Mouse (Mus musculus) MEL (cell line): ENCODE results near the gene Gstt2. TPM values are rescaled to one million over a fixed set of nuclear protein-coding genes. Genes with fewer than 3 reads are reported as not detected.

ENCODE experiments used
- DNase-seq: peaks from one replicate; pipeline ENCODE4 v3.0.0; 2011; ENCODE audit warnings: low read depth, low spot score
- H3K27ac ChIP-seq: 2 replicates; pipeline ENCODE4 v1.5.1; 2012; ENCODE audit warnings: low read depth, mild to moderate bottlenecking, control low read depth, low read length, moderate library complexity; ENCODE audit not compliant: control insufficient read depth
- H3K27me3 ChIP-seq, 2 experiments: fragments of 150-350 bp in 1 of 2; sonication (generic) in 1 of 2; 2 replicates each; pipeline ENCODE4 v1.6.1; 2012; ENCODE audit warnings: low read length in 2 of 2, mild to moderate bottlenecking in 2 of 2, improper control_type of control experiment in 1 of 2, moderate library complexity in 1 of 2; ENCODE audit not compliant: insufficient read depth in 2 of 2, control insufficient read depth in 1 of 2
- H3K36me3 ChIP-seq, 2 experiments: 2 replicates each; pipeline ENCODE4 v1.6.1; 2012 to 2014; ENCODE audit warnings: low read length in 2 of 2, improper control_type of control experiment in 1 of 2, inconsistent platforms in 1 of 2, mild to moderate bottlenecking in 1 of 2; ENCODE audit not compliant: insufficient read depth in 2 of 2, control insufficient read depth in 1 of 2
- H3K4me1 ChIP-seq, 2 experiments: fragments of 150-350 bp in 1 of 2; sonication (generic) in 1 of 2; 2 replicates each; pipeline ENCODE4 v1.6.1; 2012; ENCODE audit warnings: low read length in 2 of 2, improper control_type of control experiment in 1 of 2, mild to moderate bottlenecking in 1 of 2; ENCODE audit not compliant: insufficient read depth in 2 of 2, control insufficient read depth in 1 of 2
- H3K4me3 ChIP-seq, 2 experiments: fragments of 150-350 bp in 1 of 2; sonication (generic) in 1 of 2; 2 replicates each; pipeline ENCODE4 v1.5.1; 2012; ENCODE audit warnings: low read depth in 2 of 2, low read length in 2 of 2, mild to moderate bottlenecking in 2 of 2, moderate library complexity in 2 of 2, control low read depth in 1 of 2, improper control_type of control experiment in 1 of 2; ENCODE audit not compliant: control insufficient read depth in 1 of 2, insufficient read depth in 1 of 2
- H3K79me2 ChIP-seq: 2 replicates; pipeline ENCODE4 v1.6.1; 2012; ENCODE audit warnings: mild to moderate bottlenecking, low read length, moderate library complexity; ENCODE audit not compliant: control insufficient read depth, poor library complexity, insufficient read depth
- H3K9ac ChIP-seq: 2 replicates; pipeline ENCODE4 v1.6.1; 2012; ENCODE audit warnings: low read depth, mild to moderate bottlenecking, control low read depth, low read length, moderate library complexity; ENCODE audit not compliant: control insufficient read depth, poor library complexity, severe bottlenecking
- H3K9me3 ChIP-seq: fragments of 150-350 bp; sonication (generic); replicated peaks from 2 replicates; pipeline ENCODE4 v1.6.1; 2012; ENCODE audit warnings: mild to moderate bottlenecking, low read length, improper control_type of control experiment, moderate library complexity; ENCODE audit not compliant: insufficient read depth
- CHD2 ChIP-seq: IDR thresholded peaks from 2 replicates; pipeline ENCODE4 v1.6.1; 2011; ENCODE audit warnings: low read length, improper control_type of control experiment
- CTCF ChIP-seq, 3 experiments: IDR thresholded peaks in 2 of 3; conservative IDR thresholded peaks in 1 of 3; 2 replicates each; pipeline ENCODE4 v1.5.1; 2011 to 2012; ENCODE audit warnings: low read length in 3 of 3, low read depth in 2 of 3, mild to moderate bottlenecking in 2 of 3, improper control_type of control experiment in 1 of 3, inconsistent platforms in 1 of 3, mixed read lengths in 1 of 3, moderate library complexity in 1 of 3; ENCODE audit not compliant: control insufficient read depth in 1 of 3, insufficient read depth in 1 of 3, poor library complexity in 1 of 3, severe bottlenecking in 1 of 3
- ETS1 ChIP-seq: IDR thresholded peaks from 2 replicates; pipeline ENCODE4 v1.6.1; 2012; ENCODE audit warnings: low read depth, mild to moderate bottlenecking, inconsistent platforms, low read length, improper control_type of control experiment, moderate library complexity
- JUND ChIP-seq: IDR thresholded peaks from 2 replicates; pipeline ENCODE4 v1.6.1; 2011; ENCODE audit warnings: low read depth, mild to moderate bottlenecking, improper control_type of control experiment, low read length
- KAT2A ChIP-seq: conservative IDR thresholded peaks from 2 replicates; pipeline ENCODE4 v1.6.1; 2012; ENCODE audit warnings: low read depth, low read length, improper control_type of control experiment, inconsistent platforms
- MAZ ChIP-seq: IDR thresholded peaks from 2 replicates; pipeline ENCODE4 v1.6.1; 2012; ENCODE audit warnings: low read depth, mild to moderate bottlenecking, inconsistent platforms, low read length, improper control_type of control experiment
- MYB ChIP-seq: IDR thresholded peaks from 2 replicates; pipeline ENCODE4 v1.6.1; 2011; ENCODE audit warnings: mild to moderate bottlenecking, low read depth, low read length, improper control_type of control experiment
- NRF1 ChIP-seq: IDR thresholded peaks from 2 replicates; pipeline ENCODE4 v1.6.1; 2014; ENCODE audit warnings: low read depth, mild to moderate bottlenecking, inconsistent platforms, low read length, improper control_type of control experiment, moderate library complexity; ENCODE audit not compliant: poor library complexity, insufficient read depth, severe bottlenecking
- POLR2A ChIP-seq, 2 experiments: IDR thresholded peaks; 2 replicates each; pipeline ENCODE4 v1.6.1; 2011 to 2012; ENCODE audit warnings: low read length in 2 of 2, mild to moderate bottlenecking in 2 of 2, control low read depth in 1 of 2, improper control_type of control experiment in 1 of 2, low read depth in 1 of 2, moderate library complexity in 1 of 2; ENCODE audit not compliant: control insufficient read depth in 1 of 2, insufficient read depth in 1 of 2, poor library complexity in 1 of 2
- RAD21 ChIP-seq: IDR thresholded peaks from 2 replicates; pipeline ENCODE4 v1.6.1; 2011; ENCODE audit warnings: mild to moderate bottlenecking, low read depth, low read length, improper control_type of control experiment
- SIN3A ChIP-seq: IDR thresholded peaks from 2 replicates; pipeline ENCODE4 v1.6.1; 2012; ENCODE audit warnings: low read length, improper control_type of control experiment, inconsistent platforms
- SMC3 ChIP-seq: IDR thresholded peaks from 2 replicates; pipeline ENCODE4 v1.6.1; 2011; ENCODE audit warnings: low read depth, low read length, improper control_type of control experiment
- TAL1 ChIP-seq: IDR thresholded peaks from 2 replicates; pipeline ENCODE4 v1.6.1; 2012; ENCODE audit warnings: mild to moderate bottlenecking, inconsistent platforms, low read length, moderate library complexity, mixed read lengths
- UBTF ChIP-seq: IDR thresholded peaks from 2 replicates; pipeline ENCODE4 v1.6.1; 2012; ENCODE audit warnings: low read depth, mild to moderate bottlenecking, inconsistent platforms, low read length, improper control_type of control experiment, moderate library complexity, borderline replicate concordance; ENCODE audit not compliant: insufficient read depth
- USF2 ChIP-seq, 2 experiments: IDR thresholded peaks; 2 replicates each; pipeline ENCODE4 v1.6.1; 2011 to 2012; ENCODE audit warnings: improper control_type of control experiment in 2 of 2, low read length in 2 of 2, borderline replicate concordance in 1 of 2, inconsistent platforms in 1 of 2, low read depth in 1 of 2, mild to moderate bottlenecking in 1 of 2; ENCODE audit not compliant: insufficient read depth in 1 of 2
- ZC3H11A ChIP-seq: IDR thresholded peaks from 2 replicates; pipeline ENCODE4 v1.6.1; 2012; ENCODE audit warnings: low read depth, mild to moderate bottlenecking, inconsistent platforms, low read length, improper control_type of control experiment
- ZNF384 ChIP-seq: IDR thresholded peaks from 2 replicates; pipeline ENCODE4 v1.6.1; 2012; ENCODE audit warnings: low read depth, mild to moderate bottlenecking, inconsistent platforms, low read length, improper control_type of control experiment
- polyA plus RNA-seq, 2 experiments: library from polyadenylated mRNA; stranded (reverse) in 1 of 2; unstranded in 1 of 2; fragments of >175 nt in 1 of 2; fragments of >200 nt in 1 of 2; gene quantifications; 2 replicates each; pipeline versions ENCODE4 v1.2.1 to v1.2.4; 2012; ENCODE audit warnings: low replicate concordance in 2 of 2, low read depth in 1 of 2; ENCODE audit not compliant: insufficient read length in 2 of 2, insufficient read depth in 1 of 2, missing spikeins in 1 of 2
- total RNA-seq: library from RNA; depleted of rRNA; stranded (reverse); fragments of 300-350 nt; gene quantifications from 2 replicates; pipeline ENCODE4 v1.2.3, GENCODE M21; 2012

Gstt2 gene
- total and polyA plus RNA-seq, 3 experiments: 4.3 to 10.9 TPM; not detected in 1

GRCm38 (mm10) chr10:75789841-75790240 lies 47.4 kb downstream of the Gstt2 start:
- DNase-seq: no peak
- H3K36me3 ChIP-seq: no peaks in the 10 kb centered on the region
- H3K27ac ChIP-seq: no peak overlapping the region
- TF ChIP-seq POLR2A (IDR thresholded peaks at IDR 0.05; ENCODE audit: control insufficient read depth in 1 of 2, insufficient read depth in 1 of 2, low read depth in 1 of 2, low read length in 2 of 2, poor library complexity in 1 of 2) (no peak), SIN3A (no peak), TAL1 (no peak), ZNF384 (no peak), MYB (no peak), CHD2 (no peak), JUND (no peak), SMC3 (no peak), USF2 (IDR thresholded peaks at IDR 0.05; ENCODE audit: borderline replicate concordance in 1 of 2, insufficient read depth in 1 of 2, low read depth in 1 of 2, low read length in 2 of 2) (no peak), NRF1 (no peak), RAD21 (no peak), ZC3H11A (no peak)
- no peaks in the 10 kb centered on the region for H3K79me2 ChIP-seq
- peaks cover 0 to 4% of the 10 kb centered on the region in 2 experiments; a peak in 1 of 4 replicates for H3K4me1 ChIP-seq
- no peaks in the 10 kb centered on the region for H3K9me3 ChIP-seq
- peaks cover 3% of the 10 kb centered on the region in 2 experiments; a peak in 3 of 4 replicates for H3K27me3 ChIP-seq
- H3K4me3 ChIP-seq: no peak overlapping the region
- H3K9ac ChIP-seq: no peak overlapping the region

- no peaks in the 10 kb centered on the region for H3K36me3 ChIP-seq
- H3K4me3 ChIP-seq: no peak overlapping the region
- DNase-seq: no peak
- H3K79me2 ChIP-seq: no peaks in the 10 kb centered on the region
- no peaks in the 10 kb centered on the region for H3K9me3 ChIP-seq
- H3K4me1 ChIP-seq: peaks cover 0 to under 1% of the 10 kb centered on the region in 2 experiments; a peak in 1 of 4 replicates
- H3K27me3 ChIP-seq: peaks cover 3% of the 10 kb centered on the region in 2 experiments; a peak in 3 of 4 replicates
- H3K9ac ChIP-seq: no peak overlapping the region
- H3K27ac ChIP-seq: no peak overlapping the region
- TF ChIP-seq ZC3H11A: no peak
Measured at GRCm38 (mm10) chr10:75789081-75789735, 48.0 kb downstream of the Gstt2 start.

GRCm38 (mm10) chr10:75788277-75788676 lies 48.9 kb downstream of the Gstt2 start:
- Histone ChIP-seq H3K27me3 (peaks cover 3% of the 10 kb centered on the region in 2 experiments; a peak in 3 of 4 replicates), H3K9ac (no peak overlapping the region), H3K27ac (no peak overlapping the region), H3K4me3 (no peak overlapping the region), H3K36me3 (no peaks in the 10 kb centered on the region), H3K9me3 (no peaks in the 10 kb centered on the region), H3K79me2 (no peaks in the 10 kb centered on the region), H3K4me1 (no peaks in the 10 kb centered on the region)
- no peak for TF ChIP-seq CTCF (IDR thresholded peaks at IDR 0.05 in 2 of 3, conservative IDR thresholded peaks at IDR 0.05 in 1 of 3; ENCODE audit: control insufficient read depth in 1 of 3, insufficient read depth in 1 of 3, low read depth in 2 of 3, low read length in 3 of 3, poor library complexity in 1 of 3, severe bottlenecking in 1 of 3)
- TF ChIP-seq KAT2A: no peak
- TF ChIP-seq MAZ: no peak
- no peak for TF ChIP-seq ETS1
- TF ChIP-seq UBTF: no peak
- no peak for DNase-seq
